Mouse (Mus musculus): ENCODE measurements around the gene Ispd.

The Ispd gene

DNA sequence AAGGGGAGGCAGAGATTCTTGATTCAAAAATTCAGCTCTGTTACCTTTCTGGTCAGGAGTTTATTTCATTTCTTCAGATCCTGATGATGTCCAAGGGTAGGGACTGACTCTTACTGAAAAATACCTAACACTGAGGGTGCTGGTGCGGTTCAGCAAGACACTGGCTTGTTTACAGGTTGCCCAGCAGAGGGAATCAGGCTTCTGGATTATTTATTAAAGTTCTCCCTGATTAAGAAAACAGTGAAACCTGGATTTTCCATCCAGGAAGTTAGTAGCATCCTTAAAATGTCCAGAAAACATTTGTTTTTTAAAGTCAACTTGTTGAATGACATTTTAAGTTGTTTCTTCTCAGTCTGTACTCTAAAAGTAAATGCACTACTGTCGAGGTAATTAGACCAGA, 337.2 kb downstream of the Ispd start:
- DNase-seq: no peak

- no peak for DNase-seq
Observed at GRCm38 (mm10) chr12:36719074-36719473, 337.8 kb downstream of the Ispd start.

GRCm38 (mm10) chr12:36720779-36721178, 339.5 kb downstream of the Ispd start:
- no peak for DNase-seq

- DNase-seq: no peak
Observed at GRCm38 (mm10) chr12:36721223-36721622, 340.0 kb downstream of the Ispd start.

GRCm38 (mm10) chr12:36722754-36723153, 341.5 kb downstream of the Ispd start:
- no peak for DNase-seq

DNA sequence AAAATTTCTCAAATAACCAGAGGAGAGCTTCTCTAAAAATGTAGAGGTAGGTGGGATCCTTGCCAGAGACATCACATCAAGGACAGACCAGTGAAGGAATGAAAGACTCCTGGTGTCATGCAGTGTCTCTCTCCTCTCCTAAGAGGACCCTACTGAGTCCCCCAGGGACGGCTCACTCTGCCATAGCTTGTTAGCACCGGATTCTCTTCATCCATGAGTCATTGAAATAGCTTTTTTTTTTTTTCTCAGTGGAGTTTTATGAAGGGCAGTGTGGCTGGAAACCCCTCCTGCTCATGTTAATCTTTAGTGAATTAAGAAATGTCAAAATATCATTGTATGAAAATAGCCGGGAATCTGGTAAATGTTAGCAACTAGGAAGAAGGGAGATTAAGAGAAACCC, 342.1 kb downstream of the Ispd start:
- DNase-seq: no peak

GRCm38 (mm10) chr12:36724297-36724696, 343.0 kb downstream of the Ispd start:
- DNase-seq: no peak

GRCm38 (mm10) chr12:36725250-36725649, 344.0 kb downstream of the Ispd start:
- no peak for DNase-seq

GRCm38 (mm10) chr12:36726026-36726425, 344.8 kb downstream of the Ispd start:
- no peak for DNase-seq

DNA sequence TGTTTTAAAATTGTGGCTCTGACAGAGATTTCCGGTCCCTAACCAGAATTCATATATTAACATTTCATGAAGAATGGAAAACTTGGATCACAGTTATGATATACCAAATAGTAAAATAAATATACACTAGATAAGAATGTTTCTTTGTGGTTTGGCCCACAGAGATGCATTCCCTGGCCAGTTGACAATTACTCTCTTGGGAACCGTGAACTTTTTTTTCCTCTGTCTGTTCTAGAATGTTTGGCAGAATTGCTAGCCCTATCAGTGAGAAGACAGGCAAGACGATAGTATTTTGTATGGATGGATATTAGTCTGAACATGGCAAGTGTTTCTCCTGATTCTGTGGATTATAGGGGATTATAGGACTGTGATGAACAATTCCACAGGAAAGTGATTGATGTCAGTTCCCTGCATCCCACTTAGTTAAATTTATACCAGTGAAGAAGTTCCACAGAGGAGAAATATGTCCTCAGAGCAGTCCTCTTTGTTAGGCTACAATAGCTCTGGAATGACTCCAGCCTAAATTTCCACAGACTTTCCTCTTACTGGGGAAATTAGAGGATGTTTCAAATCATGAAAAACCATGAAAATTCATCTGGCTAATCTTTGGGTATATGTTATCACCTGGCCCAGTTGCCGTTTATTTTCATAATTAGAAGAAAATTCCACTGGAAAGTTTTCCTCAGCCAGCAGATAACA, 352.6 kb downstream of the Ispd start:
- DNase-seq: no peak
